Mouse (Mus musculus) hindbrain, embryonic 12.5 days (tissue): Measurements from ENCODE around the gene Ntrk3. TPM values are rescaled to one million over a fixed set of nuclear protein-coding genes. Genes with fewer than 3 reads are reported as not detected.
A peak's percentile ranks its signal among the peaks of the same experiment; 100 is the strongest.

ENCODE experiments used
- ATAC-seq: fragments of 200-750 bp; cut with Nextera tagmentation; 2 replicates; pipeline ENCODE4 v1.8.0; 2017; ENCODE audit warnings: moderate TSS enrichment; ENCODE audit not compliant: low FRiP score
- H3K27ac ChIP-seq: fragments of 300-500 bp; sonication (generic); 2 replicates; pipeline ENCODE4 v1.5.1; 2016; ENCODE audit warnings: mild to moderate bottlenecking
- H3K27me3 ChIP-seq: fragments of 300-500 bp; sonication (generic); 2 replicates; pipeline ENCODE4 v1.6.1; 2016; ENCODE audit warnings: mild to moderate bottlenecking
- H3K36me3 ChIP-seq: fragments of 300-500 bp; sonication (generic); 2 replicates; pipeline ENCODE4 v1.6.1; 2016; ENCODE audit warnings: mild to moderate bottlenecking
- H3K4me1 ChIP-seq: fragments of 300-500 bp; sonication (generic); 2 replicates; pipeline ENCODE4 v1.6.1; 2016
- H3K4me2 ChIP-seq: fragments of 300-500 bp; sonication (generic); replicated peaks from 2 replicates; pipeline ENCODE4 v1.6.1; 2016; ENCODE audit warnings: mild to moderate bottlenecking
- H3K4me3 ChIP-seq: fragments of 300-500 bp; sonication (generic); 2 replicates; pipeline ENCODE4 v1.5.1; 2016; ENCODE audit warnings: mild to moderate bottlenecking
- H3K9ac ChIP-seq: fragments of 300-500 bp; sonication (generic); 2 replicates; pipeline ENCODE4 v1.6.1; 2016; ENCODE audit warnings: mild to moderate bottlenecking, moderate library complexity
- H3K9me3 ChIP-seq: fragments of 300-500 bp; sonication (generic); replicated peaks from 2 replicates; pipeline ENCODE4 v1.6.1; 2016; ENCODE audit warnings: mild to moderate bottlenecking
- WGBS: fragments of 180-500 bp; shearing (Covaris S2); methylation state at CpG from one replicate; pipeline ENCODE4 v1.1.7; 2016; 5-methylcytosine and 5-hydroxymethylcytosine counted together
- polyA plus RNA-seq: library from polyadenylated mRNA; unstranded; fragments of >200 nt; fragmentation: Nextera tagmentation; extraction: Ambion mirVana; gene quantifications from 2 replicates; pipeline ENCODE4 v1.2.1, GENCODE M21; 2016

Gene Ntrk3
- polyA plus RNA-seq, 1 experiment from 2014 or later = 9.9 TPM

DNA sequence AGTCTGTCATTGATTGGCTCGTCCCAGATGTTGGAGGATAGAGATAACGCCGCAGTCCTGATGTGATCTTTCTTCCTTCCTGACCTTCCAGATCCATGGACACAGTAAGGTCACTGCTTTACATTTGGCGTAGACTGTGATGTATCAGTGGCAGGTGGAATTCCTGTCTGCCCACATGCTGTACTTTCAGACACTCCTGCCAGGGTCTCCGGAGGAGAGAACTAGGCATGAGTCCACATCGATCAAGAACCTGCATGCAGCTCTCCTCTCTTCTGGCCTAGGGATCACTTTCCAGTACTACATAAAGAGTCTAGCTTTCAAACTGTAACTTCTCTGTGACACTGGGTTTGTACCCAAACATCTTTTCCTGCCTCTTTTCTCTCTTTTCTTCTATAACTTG lies 136.9 kb downstream of the Ntrk3 start:
- Histone ChIP-seq H3K9ac (no peak overlapping the region), H3K4me2 (no peak overlapping the region), H3K9me3 (no peaks in the 10 kb centered on the region), H3K4me3 (no peak overlapping the region), H3K4me1 (peaks cover 35% of the 10 kb centered on the region), H3K27ac (no peak overlapping the region), H3K36me3 (no peaks in the 10 kb centered on the region), H3K27me3 (peaks cover 12% of the 10 kb centered on the region)
- ATAC-seq = no peak
- 91% methylated on average over 6 of the region's 6 CpGs for WGBS

DNA sequence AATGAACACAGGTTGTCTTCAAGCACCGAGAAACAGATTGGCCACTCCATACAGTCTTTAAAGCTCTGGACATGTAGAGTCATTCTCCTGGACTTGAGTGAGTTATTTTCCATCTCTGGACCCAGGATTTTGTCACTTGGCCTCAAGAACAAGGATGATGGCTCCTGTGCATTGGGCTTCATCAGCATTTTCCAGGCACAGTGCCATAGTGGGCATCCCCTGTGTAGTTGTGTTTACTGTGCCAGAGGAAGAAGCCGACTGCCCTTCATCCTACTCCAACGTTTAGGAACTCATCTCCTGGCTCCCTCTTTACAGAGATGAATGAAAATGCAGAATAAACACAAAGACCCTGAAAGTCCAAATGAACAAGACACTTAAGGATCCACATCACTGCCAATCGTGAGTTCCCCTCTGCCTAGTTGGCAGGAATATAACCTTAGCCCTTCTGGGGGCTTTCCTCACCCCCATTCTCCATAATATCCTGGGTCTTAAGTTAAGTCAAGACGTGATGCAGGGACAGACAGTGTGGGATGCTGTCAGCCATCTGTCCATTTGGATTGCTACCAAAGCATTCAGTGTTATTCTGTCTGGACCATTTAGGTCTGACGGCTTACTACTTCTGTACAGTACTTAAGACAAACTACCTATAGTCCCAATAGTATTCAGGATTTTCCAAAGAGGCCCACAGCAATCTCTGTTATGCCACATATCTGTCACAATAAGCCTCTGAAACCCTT lies 137.7 kb downstream of the Ntrk3 start:
- 81% methylated on average over 6 of the region's 6 CpGs for WGBS
- Histone ChIP-seq H3K9ac (no peak overlapping the region), H3K4me1 (peaks cover 30% of the 10 kb centered on the region), H3K9me3 (no peaks in the 10 kb centered on the region), H3K27me3 (peaks cover 12% of the 10 kb centered on the region), H3K4me3 (no peak overlapping the region), H3K36me3 (no peaks in the 10 kb centered on the region), H3K4me2 (no peak overlapping the region), H3K27ac (no peak overlapping the region)
- ATAC-seq = no peak

DNA sequence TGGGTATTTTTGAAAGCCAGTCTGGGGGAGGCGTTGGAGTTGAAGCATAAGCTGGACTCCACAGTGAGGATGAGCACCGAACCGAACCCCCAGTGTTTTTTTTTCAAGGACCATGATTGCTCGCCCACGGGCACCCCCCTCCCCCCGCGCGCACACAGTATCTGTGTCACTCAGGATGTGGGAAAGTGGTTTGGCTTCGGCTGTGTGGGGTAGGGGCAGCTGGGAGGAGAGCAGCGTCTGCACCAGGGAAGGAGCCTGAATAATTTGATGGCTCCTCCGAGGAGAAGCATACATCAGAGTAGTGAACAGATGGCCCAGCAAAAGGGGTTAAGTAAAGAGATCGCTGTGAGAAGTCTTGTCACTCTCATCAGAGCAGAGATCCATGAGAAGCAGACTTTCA lies 139.7 kb downstream of the Ntrk3 start:
- H3K4me2 ChIP-seq = no peak overlapping the region
- peaks cover 12% of the 10 kb centered on the region for H3K27me3 ChIP-seq
- H3K9ac ChIP-seq = no peak overlapping the region
- 32% methylated on average over 12 of the region's 12 CpGs for WGBS
- H3K27ac ChIP-seq = no peak overlapping the region
- ATAC-seq = peak; percentile 60
- no peaks in the 10 kb centered on the region for H3K9me3 ChIP-seq
- no peaks in the 10 kb centered on the region for H3K36me3 ChIP-seq
- H3K4me1 ChIP-seq = peaks cover 20% of the 10 kb centered on the region
- no peak overlapping the region for H3K4me3 ChIP-seq

DNA sequence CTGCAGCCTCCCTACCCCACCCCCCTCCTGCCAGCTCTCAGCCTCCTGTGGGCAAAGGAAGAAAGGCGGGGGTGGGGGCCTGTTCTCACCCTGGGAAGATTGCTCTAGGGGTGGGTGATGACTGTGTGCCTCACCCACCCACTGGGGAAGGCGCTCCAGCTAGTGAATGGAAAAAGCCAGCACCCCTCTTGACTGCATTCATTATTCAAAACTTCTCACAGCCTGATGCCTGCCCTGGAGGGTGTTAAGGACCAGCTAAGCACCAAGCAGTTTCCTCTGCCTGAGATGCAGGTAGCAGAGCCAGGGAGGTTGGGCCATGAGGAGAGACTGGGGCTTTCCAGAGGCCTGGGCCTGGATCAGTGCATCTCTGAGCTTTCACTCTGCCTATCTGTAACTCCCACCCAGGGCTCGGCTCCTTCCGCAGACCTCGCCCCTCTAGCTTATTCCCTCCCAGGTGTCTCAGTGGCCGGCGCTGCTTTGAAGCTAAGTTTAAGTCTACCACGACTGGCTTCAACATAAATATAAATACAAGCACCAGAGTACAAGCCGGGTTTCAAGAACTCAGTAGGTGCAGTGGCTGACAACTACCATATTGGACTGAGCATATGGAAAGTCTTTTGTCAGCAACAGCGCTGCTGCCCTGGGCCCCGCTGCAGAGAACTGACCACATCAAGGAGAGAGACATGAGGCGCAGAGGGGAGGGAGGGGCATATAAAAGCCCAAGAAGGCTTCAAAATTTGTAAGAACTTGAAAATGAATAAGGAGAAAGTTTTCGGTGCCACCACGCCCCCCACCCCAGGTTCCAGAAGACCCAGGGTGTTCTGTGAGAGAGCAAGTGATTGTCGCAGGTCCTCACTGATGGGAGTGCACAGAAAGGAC lies 140.3 kb downstream of the Ntrk3 start:
- WGBS = 25% methylated on average over 15 of the region's 15 CpGs
- H3K4me1 ChIP-seq = peaks cover 20% of the 10 kb centered on the region
- H3K36me3 ChIP-seq = no peaks in the 10 kb centered on the region
- H3K4me3 ChIP-seq = no peak overlapping the region
- H3K9me3 ChIP-seq = no peaks in the 10 kb centered on the region
- peaks cover 12% of the 10 kb centered on the region for H3K27me3 ChIP-seq
- H3K27ac ChIP-seq = no peak overlapping the region
- 0 out of 2 replicates have a peak overlapping the region, but pooled peaks have one; percentile 1 for H3K4me2 ChIP-seq
- no peak for ATAC-seq
- H3K9ac ChIP-seq = no peak overlapping the region

DNA sequence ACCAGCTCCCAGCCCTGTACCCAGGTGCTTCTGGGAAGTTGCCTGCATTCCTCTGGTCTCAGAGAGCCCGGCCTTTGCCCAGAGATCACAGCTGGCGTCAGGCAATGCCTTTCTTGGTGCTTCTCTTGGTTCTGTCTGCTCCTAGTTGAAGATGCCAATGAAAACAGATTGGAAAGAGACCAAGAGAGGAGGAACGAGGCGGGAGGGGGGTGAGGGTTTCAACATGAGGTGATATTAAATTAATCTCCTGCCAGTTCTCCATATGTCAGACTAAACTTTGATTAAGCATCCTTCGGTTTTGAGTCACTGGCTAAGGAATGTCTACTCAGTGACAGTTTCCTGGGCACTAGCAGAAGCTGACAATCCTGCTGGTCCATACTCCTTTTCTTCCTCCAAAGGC lies 141.3 kb downstream of the Ntrk3 start:
- 56% methylated on average over 5 of the region's 5 CpGs for WGBS
- no peak for ATAC-seq

DNA sequence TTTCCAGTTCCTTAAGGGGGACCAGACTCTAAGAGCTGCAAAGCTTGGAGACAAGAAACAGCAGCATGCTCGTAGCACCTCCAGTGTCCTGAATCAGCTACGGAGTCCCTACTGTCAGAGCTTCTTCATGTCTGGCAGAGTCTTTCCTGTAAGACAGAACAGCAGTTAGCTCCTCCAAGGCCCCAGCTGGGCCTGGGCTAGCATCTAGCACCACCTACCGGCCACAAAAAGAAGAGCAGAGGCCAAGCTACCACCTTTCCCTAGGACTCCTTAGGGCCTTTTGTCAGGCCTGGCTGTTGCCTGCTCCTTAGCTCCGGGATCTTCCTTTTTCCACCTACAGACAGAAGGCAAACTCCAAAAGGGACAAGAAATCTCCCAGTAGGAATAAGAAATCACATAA lies 141.9 kb downstream of the Ntrk3 start:
- Histone ChIP-seq H3K27ac (no peak overlapping the region), H3K4me3 (no peak overlapping the region), H3K9me3 (no peaks in the 10 kb centered on the region), H3K27me3 (peaks cover 12% of the 10 kb centered on the region), H3K36me3 (no peaks in the 10 kb centered on the region), H3K4me1 (peaks cover 20% of the 10 kb centered on the region), H3K4me2 (no peak overlapping the region), H3K9ac (no peak overlapping the region)
- peak; percentile 65 for ATAC-seq
- 5% methylated on average over 4 of the region's 4 CpGs for WGBS

More for the DNA sequence above, 141.3 kb downstream of the Ntrk3 start:
- Histone ChIP-seq H3K36me3 (no peaks in the 10 kb centered on the region), H3K4me1 (peaks cover 20% of the 10 kb centered on the region), H3K4me3 (no peak overlapping the region), H3K9me3 (no peaks in the 10 kb centered on the region), H3K4me2 (no peak overlapping the region), H3K27me3 (peaks cover 12% of the 10 kb centered on the region), H3K9ac (no peak overlapping the region), H3K27ac (no peak overlapping the region)

DNA sequence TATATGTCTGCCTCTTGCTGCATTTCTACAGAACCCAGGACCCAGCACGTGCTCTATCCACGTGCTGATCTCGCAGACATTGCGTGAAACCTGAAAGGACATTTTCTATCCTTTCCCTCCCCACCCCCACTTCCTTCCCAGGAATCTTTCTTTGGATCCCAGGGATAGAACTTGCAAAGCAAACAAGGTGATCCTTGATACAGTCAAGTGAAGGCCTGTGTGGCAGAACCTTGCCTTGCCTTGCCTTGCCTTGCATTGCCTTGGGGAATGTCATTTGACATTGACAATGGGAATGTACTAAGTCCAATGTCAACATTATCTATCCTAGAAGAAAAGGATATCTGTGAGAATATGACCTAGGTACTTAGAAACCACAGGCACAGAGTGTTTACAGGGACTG lies 144.9 kb downstream of the Ntrk3 start:
- no peak overlapping the region for H3K27ac ChIP-seq
- WGBS = 88% methylated on average over 4 of the region's 4 CpGs
- no peaks in the 10 kb centered on the region for H3K9me3 ChIP-seq
- H3K4me2 ChIP-seq = no peak overlapping the region
- no peak for ATAC-seq
- no peak overlapping the region for H3K9ac ChIP-seq
- peaks cover 12% of the 10 kb centered on the region for H3K4me1 ChIP-seq
- H3K27me3 ChIP-seq = peaks cover 6% of the 10 kb centered on the region
- no peaks in the 10 kb centered on the region for H3K36me3 ChIP-seq
- no peak overlapping the region for H3K4me3 ChIP-seq

DNA sequence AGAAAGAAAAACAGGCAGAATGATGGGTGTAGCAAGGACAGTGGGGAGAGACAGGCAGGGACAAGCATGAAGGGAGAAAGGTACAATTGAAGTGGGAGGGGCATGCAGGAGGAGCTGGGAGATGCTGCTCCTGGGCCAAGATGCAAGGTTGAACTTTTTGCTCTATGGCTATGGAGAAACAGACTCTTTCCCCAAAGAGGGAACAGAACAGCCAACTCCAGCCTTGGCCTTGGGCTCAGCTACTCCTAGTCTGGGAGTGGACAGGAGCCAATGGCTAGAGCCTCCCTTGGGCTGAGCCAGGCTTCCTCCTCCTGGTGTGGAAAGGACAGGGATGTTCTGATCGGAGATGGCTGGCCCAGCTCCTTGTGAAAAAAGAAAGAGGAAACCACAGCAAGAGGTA lies 145.6 kb downstream of the Ntrk3 start:
- 86% methylated on average over 1 of the region's 1 CpGs for WGBS
- Histone ChIP-seq H3K4me3 (no peak overlapping the region), H3K27me3 (peaks cover 2% of the 10 kb centered on the region), H3K4me2 (no peak overlapping the region), H3K36me3 (no peaks in the 10 kb centered on the region), H3K4me1 (peaks cover 4% of the 10 kb centered on the region), H3K9ac (no peak overlapping the region), H3K9me3 (no peaks in the 10 kb centered on the region), H3K27ac (no peak overlapping the region)
- ATAC-seq = no peak

DNA sequence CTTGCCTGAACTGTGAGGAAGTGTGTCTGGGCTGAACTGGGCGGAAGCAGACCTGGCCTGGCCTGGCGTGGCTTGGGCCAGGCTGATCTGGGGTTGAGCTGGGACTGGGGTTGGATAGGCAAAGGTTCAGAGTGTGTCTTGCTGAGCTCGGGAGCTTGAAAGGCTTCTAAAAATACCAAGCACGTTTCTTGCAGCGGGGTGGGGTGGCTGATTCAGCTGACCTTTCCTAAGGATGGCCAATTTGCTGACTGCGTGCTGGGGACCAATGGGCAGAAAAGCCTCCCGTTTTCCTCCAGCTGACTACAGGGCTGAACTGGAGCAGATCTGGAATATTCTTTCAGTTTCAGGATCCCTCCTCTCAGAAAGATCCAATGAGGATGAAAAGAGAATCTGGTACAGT lies 148.0 kb downstream of the Ntrk3 start:
- H3K9ac ChIP-seq = no peak overlapping the region
- H3K4me3 ChIP-seq = no peak overlapping the region
- H3K4me1 ChIP-seq = peaks cover 3% of the 10 kb centered on the region; the same call in 1 of the 2 replicates
- WGBS = 70% methylated on average over 7 of the region's 7 CpGs
- ATAC-seq = no peak
- no peaks in the 10 kb centered on the region for H3K36me3 ChIP-seq
- peaks cover 16% of the 10 kb centered on the region for H3K27me3 ChIP-seq
- H3K27ac ChIP-seq = no peak overlapping the region
- H3K9me3 ChIP-seq = no peaks in the 10 kb centered on the region
- no peak overlapping the region for H3K4me2 ChIP-seq

DNA sequence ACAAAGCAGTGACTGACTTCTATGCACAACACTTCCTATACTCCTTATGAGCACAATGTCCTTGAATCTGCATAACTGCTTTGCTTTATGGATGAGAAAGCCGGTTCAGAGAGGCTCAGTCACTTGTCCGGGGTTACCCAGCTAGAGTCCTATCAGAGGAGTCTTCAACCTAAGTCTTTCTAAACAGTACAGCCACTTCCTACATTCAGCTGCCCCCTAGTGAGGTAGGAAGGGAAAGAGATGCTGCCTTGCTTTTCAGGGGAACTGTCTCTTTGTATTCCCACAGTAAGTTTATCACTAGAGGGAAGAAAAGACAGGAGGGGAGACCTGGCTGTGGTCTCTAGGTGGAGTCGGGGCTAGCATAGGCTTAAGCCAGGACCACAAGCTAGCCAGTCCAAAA lies 151.0 kb downstream of the Ntrk3 start:
- Histone ChIP-seq H3K9ac (no peak overlapping the region), H3K36me3 (no peaks in the 10 kb centered on the region), H3K4me3 (no peak overlapping the region), H3K27me3 (peaks cover 34% of the 10 kb centered on the region), H3K4me2 (no peak overlapping the region), H3K9me3 (no peaks in the 10 kb centered on the region), H3K4me1 (peaks cover 3% of the 10 kb centered on the region; the same call in 1 of the 2 replicates), H3K27ac (no peak overlapping the region)
- 21% methylated on average over 3 of the region's 3 CpGs for WGBS
- ATAC-seq = no peak

DNA sequence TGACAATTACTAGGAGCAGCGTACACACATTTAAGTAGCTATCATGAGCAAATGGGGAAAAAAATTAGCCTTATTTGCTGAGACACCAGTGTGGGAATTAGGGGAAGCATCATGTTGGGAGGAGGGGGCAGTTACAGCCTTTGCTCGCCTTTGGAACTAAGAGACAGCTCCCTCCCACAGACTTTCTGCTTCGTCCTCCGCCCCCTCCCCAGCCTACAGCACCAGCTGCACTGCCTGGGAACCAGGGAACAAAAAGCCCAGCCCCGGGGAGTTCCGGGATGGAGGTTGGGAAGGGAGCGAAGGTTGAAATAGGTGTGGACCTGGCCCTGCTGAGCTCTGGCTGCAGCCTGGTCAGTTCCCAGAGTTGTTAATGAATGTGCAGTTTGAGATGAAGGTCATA lies 151.9 kb downstream of the Ntrk3 start:
- no peak overlapping the region for H3K27ac ChIP-seq
- H3K4me1 ChIP-seq = peaks cover 3% of the 10 kb centered on the region; the same call in 1 of the 2 replicates
- H3K36me3 ChIP-seq = no peaks in the 10 kb centered on the region
- H3K4me3 ChIP-seq = no peak overlapping the region
- H3K9me3 ChIP-seq = no peaks in the 10 kb centered on the region
- peaks cover 41% of the 10 kb centered on the region for H3K27me3 ChIP-seq
- H3K9ac ChIP-seq = no peak overlapping the region
- no peak for ATAC-seq
- 32% methylated on average over 7 of the region's 7 CpGs for WGBS
- no peak overlapping the region for H3K4me2 ChIP-seq

DNA sequence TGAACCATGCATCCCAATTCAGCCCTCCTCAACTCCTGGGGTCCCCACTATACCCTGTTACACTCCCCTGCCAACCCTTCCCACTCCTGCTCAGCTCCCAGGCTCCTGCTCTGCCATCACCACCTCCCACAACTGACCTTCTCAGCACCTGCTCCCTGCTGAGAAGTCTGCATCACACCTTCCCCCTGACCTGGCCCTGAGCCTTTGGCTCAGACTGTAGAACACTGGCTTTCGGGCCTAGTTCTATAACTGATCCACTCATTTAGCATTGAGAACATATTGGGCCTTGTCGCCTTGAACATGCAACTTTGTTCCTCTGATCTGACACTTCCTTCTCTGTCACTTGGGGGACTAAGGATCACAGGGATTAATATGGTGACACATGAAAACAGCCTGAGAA lies 152.9 kb downstream of the Ntrk3 start:
- Histone ChIP-seq H3K9ac (no peak overlapping the region), H3K4me2 (no peak overlapping the region), H3K4me3 (no peak overlapping the region), H3K27ac (no peak overlapping the region), H3K27me3 (peaks cover 51% of the 10 kb centered on the region), H3K4me1 (peaks cover 3% of the 10 kb centered on the region; the same call in 1 of the 2 replicates), H3K36me3 (no peaks in the 10 kb centered on the region), H3K9me3 (no peaks in the 10 kb centered on the region)
- WGBS = 86% methylated on average over 2 of the region's 2 CpGs
- ATAC-seq = no peak
